Mouse (Mus musculus) 416B (cell line): Measurements from ENCODE around the gene Alkbh6.

Experiments used
- DNase-seq: peaks from one replicate; pipeline ENCODE4 v3.0.0; 2011; ENCODE audit warnings: low read depth

Alkbh6 gene

GRCm38 (mm10) chr7:30295103-30295502 is 13.4 kb upstream of the Alkbh6 start:
- DNase-seq, result peak; percentile 27

GRCm38 (mm10) chr7:30296816-30297215 is 11.7 kb upstream of the Alkbh6 start:
- DNase-seq, result no peak

- DNase-seq, result no peak
Observed at GRCm38 (mm10) chr7:30297266-30297665, 11.3 kb upstream of the Alkbh6 start.

GRCm38 (mm10) chr7:30300914-30301313 is 7.6 kb upstream of the Alkbh6 start:
- DNase-seq, result peak; percentile 56

GRCm38 (mm10) chr7:30306083-30306779 is 2.3 kb upstream of the Alkbh6 start:
- DNase-seq, result peak; percentile 66

GRCm38 (mm10) chr7:30309395-30310129 is 1.0 kb downstream of the Alkbh6 start:
- no peak for DNase-seq

- no peak for DNase-seq
Observed at GRCm38 (mm10) chr7:30310136-30310535, 1.6 kb downstream of the Alkbh6 start.

GRCm38 (mm10) chr7:30313666-30314320 is 5.3 kb downstream of the Alkbh6 start:
- no peak for DNase-seq

GRCm38 (mm10) chr7:30314721-30315155 is 6.2 kb downstream of the Alkbh6 start, which contains the start of gene Syne4:
TSS of gene Syne4 (plus strand) at chr7:30314807.
- no peak for DNase-seq

GRCm38 (mm10) chr7:30315559-30316529 is 7.3 kb downstream of the Alkbh6 start:
- no peak for DNase-seq

- no peak for DNase-seq
Observed at GRCm38 (mm10) chr7:30318142-30318541, 9.6 kb downstream of the Alkbh6 start.

- no peak for DNase-seq
Observed at GRCm38 (mm10) chr7:30320946-30321345, 12.4 kb downstream of the Alkbh6 start.

GRCm38 (mm10) chr7:30321539-30322284 is 13.2 kb downstream of the Alkbh6 start, which contains the start of gene E130208F15Rik:
TSS of gene E130208F15Rik (plus strand) at chr7:30321740.
- DNase-seq, result peak; percentile 93

GRCm38 (mm10) chr7:30322285-30322667 is 13.8 kb downstream of the Alkbh6 start:
- DNase-seq, result peak; percentile 98

- DNase-seq, result peak; percentile 78
Observed at GRCm38 (mm10) chr7:30322865-30323264, 14.3 kb downstream of the Alkbh6 start.

GRCm38 (mm10) chr7:30323795-30324194 is 15.3 kb downstream of the Alkbh6 start, which contains the start of gene Sdhaf1:
TSS of gene Sdhaf1 (minus strand) at chr7:30323895.
- DNase-seq, result no peak

- no peak for DNase-seq
Observed at GRCm38 (mm10) chr7:30324300-30324944, 15.9 kb downstream of the Alkbh6 start.

- peak; percentile 86 for DNase-seq
Observed at GRCm38 (mm10) chr7:30325364-30325763, 16.8 kb downstream of the Alkbh6 start.

GRCm38 (mm10) chr7:30326427-30326826 is 17.9 kb downstream of the Alkbh6 start:
- DNase-seq, result no peak

- no peak for DNase-seq
Observed at GRCm38 (mm10) chr7:30327140-30327539, 18.6 kb downstream of the Alkbh6 start.
